Mouse (Mus musculus) liver, embryonic 12.5 days (tissue): Measurements from ENCODE around the gene Fads1. TPM values are rescaled to one million over a fixed set of nuclear protein-coding genes. Genes with fewer than 3 reads are reported as not detected.

Experiments used
- ATAC-seq: fragments of 200-750 bp; cut with Nextera tagmentation; 2 replicates; pipeline ENCODE4 v1.8.0; 2017; ENCODE audit warnings: moderate number of reproducible peaks, mild to moderate bottlenecking, moderate library complexity
- H3K27ac ChIP-seq: fragments of 300-500 bp; sonication (generic); 2 replicates; pipeline ENCODE4 v1.5.1; 2016; ENCODE audit warnings: mild to moderate bottlenecking
- H3K27me3 ChIP-seq: fragments of 300-500 bp; sonication (generic); replicated peaks from 2 replicates; pipeline ENCODE4 v1.6.1; 2016; ENCODE audit warnings: mild to moderate bottlenecking, moderate library complexity
- H3K36me3 ChIP-seq: fragments of 300-500 bp; sonication (generic); 2 replicates; pipeline ENCODE4 v1.6.1; 2016; ENCODE audit warnings: mild to moderate bottlenecking, moderate library complexity
- H3K4me1 ChIP-seq: fragments of 300-500 bp; sonication (generic); 2 replicates; pipeline ENCODE4 v1.6.1; 2016
- H3K4me2 ChIP-seq: fragments of 300-500 bp; sonication (generic); 2 replicates; pipeline ENCODE4 v1.6.1; 2016; ENCODE audit warnings: mild to moderate bottlenecking, moderate library complexity
- H3K4me3 ChIP-seq: fragments of 300-500 bp; sonication (generic); 2 replicates; pipeline ENCODE4 v1.5.1; 2016; ENCODE audit warnings: mild to moderate bottlenecking, moderate library complexity
- H3K9ac ChIP-seq: fragments of 300-500 bp; sonication (generic); 2 replicates; pipeline ENCODE4 v1.6.1; 2016; ENCODE audit warnings: mild to moderate bottlenecking, moderate library complexity
- H3K9me3 ChIP-seq: fragments of 300-500 bp; sonication (generic); replicated peaks from 2 replicates; pipeline ENCODE4 v1.6.1; 2016; ENCODE audit warnings: mild to moderate bottlenecking, moderate library complexity
- WGBS: fragments of 180-500 bp; shearing (Covaris S2); methylation state at CpG from one replicate; pipeline ENCODE4 v1.1.7; 2016; ENCODE audit not compliant: insufficient replicate concordance; 5-methylcytosine and 5-hydroxymethylcytosine counted together
- polyA plus RNA-seq: library from polyadenylated mRNA; unstranded; fragments of >200 nt; fragmentation: Nextera tagmentation; extraction: Ambion mirVana; gene quantifications from 2 replicates; pipeline ENCODE4 v1.2.1, GENCODE M21; 2016

The Fads1 gene
- polyA plus RNA-seq, 1 experiment from 2014 or later, result 86.4 TPM

GRCm38 (mm10) chr19:10181225-10181624 is 1.5 kb upstream of the Fads1 start:
- Histone ChIP-seq H3K4me1 (peaks cover 47% of the 10 kb centered on the region), H3K4me3 (no peak overlapping the region), H3K27me3 (no peaks in the 10 kb centered on the region), H3K36me3 (peaks cover 17% of the 10 kb centered on the region), H3K4me2 (no peak overlapping the region), H3K9me3 (no peaks in the 10 kb centered on the region), H3K9ac (no peak overlapping the region), H3K27ac (peak overlapping the region; percentile 20; the same call in 1 of the 2 replicates)
- ATAC-seq, result no peak
- WGBS, result 84% methylated on average over 7 of the region's 7 CpGs

GRCm38 (mm10) chr19:10182142-10182541 is 546 bp upstream of the Fads1 start:
- H3K27me3 ChIP-seq, result no peaks in the 10 kb centered on the region
- peak overlapping the region; percentile 90 for H3K4me3 ChIP-seq
- H3K9ac ChIP-seq, result peak overlapping the region; percentile 95
- H3K4me1 ChIP-seq, result peaks cover 49% of the 10 kb centered on the region
- peak overlapping the region; percentile 77 for H3K4me2 ChIP-seq
- peaks cover 26% of the 10 kb centered on the region for H3K36me3 ChIP-seq
- peak overlapping the region; percentile 90 for H3K27ac ChIP-seq
- ATAC-seq, result no peak
- 29% methylated on average over 7 of the region's 7 CpGs for WGBS
- H3K9me3 ChIP-seq, result no peaks in the 10 kb centered on the region

GRCm38 (mm10) chr19:10183299-10183983 is 753 bp downstream of the Fads1 start:
- H3K4me1 ChIP-seq, result peaks cover 48% of the 10 kb centered on the region
- 3% methylated on average over 35 of the region's 35 CpGs for WGBS

GRCm38 (mm10) chr19:10184096-10184495 is 1.4 kb downstream of the Fads1 start:
- WGBS, result 51% methylated on average over 12 of the region's 12 CpGs
- peak overlapping the region; percentile 77 for H3K4me2 ChIP-seq
- peak; percentile 7; the same call in 1 of the 2 replicates for ATAC-seq

More at GRCm38 (mm10) chr19:10183299-10183983, 753 bp downstream of the Fads1 start:
- peak overlapping the region; percentile 77 for H3K4me2 ChIP-seq
- H3K27me3 ChIP-seq, result no peaks in the 10 kb centered on the region
- H3K9me3 ChIP-seq, result no peaks in the 10 kb centered on the region
- H3K36me3 ChIP-seq, result peaks cover 39% of the 10 kb centered on the region
- peak overlapping the region; percentile 95 for H3K9ac ChIP-seq
- H3K4me3 ChIP-seq, result peak overlapping the region; percentile 90
- peak; percentile 66 for ATAC-seq
- peak overlapping the region; percentile 90 for H3K27ac ChIP-seq

GRCm38 (mm10) chr19:10185876-10186275 is 3.2 kb downstream of the Fads1 start:
- no peak for ATAC-seq
- no peak overlapping the region for H3K4me2 ChIP-seq
- H3K27me3 ChIP-seq, result no peaks in the 10 kb centered on the region
- 90% methylated on average over 3 of the region's 3 CpGs for WGBS
- peaks cover 59% of the 10 kb centered on the region for H3K4me1 ChIP-seq
- H3K36me3 ChIP-seq, result peaks cover 64% of the 10 kb centered on the region
- H3K27ac ChIP-seq, result no peak overlapping the region
- no peak overlapping the region for H3K9ac ChIP-seq
- no peaks in the 10 kb centered on the region for H3K9me3 ChIP-seq
- no peak overlapping the region for H3K4me3 ChIP-seq

More at GRCm38 (mm10) chr19:10184096-10184495, 1.4 kb downstream of the Fads1 start:
- Histone ChIP-seq H3K36me3 (peaks cover 46% of the 10 kb centered on the region), H3K27me3 (no peaks in the 10 kb centered on the region), H3K4me1 (peaks cover 48% of the 10 kb centered on the region), H3K9me3 (no peaks in the 10 kb centered on the region), H3K4me3 (peak overlapping the region; percentile 90), H3K27ac (peak overlapping the region; percentile 90), H3K9ac (peak overlapping the region; percentile 95)

- 89% methylated on average over 8 of the region's 8 CpGs for WGBS
- Histone ChIP-seq H3K27me3 (no peaks in the 10 kb centered on the region), H3K36me3 (peaks cover 71% of the 10 kb centered on the region), H3K4me3 (no peak overlapping the region), H3K4me1 (peaks cover 60% of the 10 kb centered on the region), H3K27ac (no peak overlapping the region; the same call in 1 of the 2 replicates), H3K4me2 (no peak overlapping the region), H3K9me3 (no peaks in the 10 kb centered on the region), H3K9ac (no peak overlapping the region)
- ATAC-seq, result no peak
Measured at GRCm38 (mm10) chr19:10186569-10186968, 3.9 kb downstream of the Fads1 start.

- no peak for ATAC-seq
- Histone ChIP-seq H3K4me3 (no peak overlapping the region), H3K9ac (no peak overlapping the region), H3K27ac (peak overlapping the region; percentile 5; the same call in 1 of the 2 replicates), H3K4me1 (peaks cover 51% of the 10 kb centered on the region), H3K4me2 (no peak overlapping the region), H3K9me3 (no peaks in the 10 kb centered on the region), H3K27me3 (no peaks in the 10 kb centered on the region), H3K36me3 (peaks cover 88% of the 10 kb centered on the region)
- WGBS, result 86% methylated on average over 10 of the region's 10 CpGs
Measured at GRCm38 (mm10) chr19:10188281-10188811, 5.7 kb downstream of the Fads1 start.

- peaks cover 95% of the 10 kb centered on the region for H3K36me3 ChIP-seq
- H3K9me3 ChIP-seq, result no peaks in the 10 kb centered on the region
- no peak overlapping the region for H3K9ac ChIP-seq
- H3K27me3 ChIP-seq, result no peaks in the 10 kb centered on the region
- 91% methylated on average over 6 of the region's 6 CpGs for WGBS
- no peak overlapping the region for H3K4me2 ChIP-seq
- H3K4me3 ChIP-seq, result no peak overlapping the region
- 0 out of 2 replicates have a peak overlapping the region, but pooled peaks have one; percentile 5 for H3K27ac ChIP-seq
- H3K4me1 ChIP-seq, result peaks cover 47% of the 10 kb centered on the region
- no peak for ATAC-seq
Measured at GRCm38 (mm10) chr19:10189022-10189421, 6.3 kb downstream of the Fads1 start.

- no peak overlapping the region for H3K4me2 ChIP-seq
- no peaks in the 10 kb centered on the region for H3K27me3 ChIP-seq
- 85% methylated on average over 8 of the region's 8 CpGs for WGBS
- H3K27ac ChIP-seq, result peak overlapping the region; percentile 37; the same call in 1 of the 2 replicates
- no peak for ATAC-seq
- no peak overlapping the region for H3K4me3 ChIP-seq
- H3K4me1 ChIP-seq, result peaks cover 38% of the 10 kb centered on the region
- H3K9me3 ChIP-seq, result no peaks in the 10 kb centered on the region
- peaks cover 100% of the 10 kb centered on the region for H3K36me3 ChIP-seq
- no peak overlapping the region for H3K9ac ChIP-seq
Measured at GRCm38 (mm10) chr19:10189940-10190339, 7.3 kb downstream of the Fads1 start.

GRCm38 (mm10) chr19:10190796-10191195 is 8.1 kb downstream of the Fads1 start:
- no peaks in the 10 kb centered on the region for H3K9me3 ChIP-seq
- peaks cover 100% of the 10 kb centered on the region for H3K36me3 ChIP-seq
- 30% methylated on average over 2 of the region's 2 CpGs for WGBS
- H3K9ac ChIP-seq, result no peak overlapping the region
- H3K4me3 ChIP-seq, result no peak overlapping the region
- ATAC-seq, result no peak
- 0 out of 2 replicates have a peak overlapping the region, but pooled peaks have one; percentile 11 for H3K4me2 ChIP-seq
- peaks cover 31% of the 10 kb centered on the region for H3K4me1 ChIP-seq
- H3K27ac ChIP-seq, result peak overlapping the region; percentile 5
- no peaks in the 10 kb centered on the region for H3K27me3 ChIP-seq

- Histone ChIP-seq H3K9me3 (no peaks in the 10 kb centered on the region), H3K4me2 (0 out of 2 replicates have a peak overlapping the region, but pooled peaks have one; percentile 11), H3K4me1 (peaks cover 25% of the 10 kb centered on the region), H3K27me3 (no peaks in the 10 kb centered on the region), H3K27ac (peak overlapping the region; percentile 5), H3K4me3 (no peak overlapping the region), H3K9ac (no peak overlapping the region), H3K36me3 (peaks cover 100% of the 10 kb centered on the region)
- ATAC-seq, result peak; percentile 36; the same call in 1 of the 2 replicates
- WGBS, result 42% methylated on average over 7 of the region's 7 CpGs
Measured at GRCm38 (mm10) chr19:10191326-10191725, 8.6 kb downstream of the Fads1 start.

GRCm38 (mm10) chr19:10194337-10194736 is 11.6 kb downstream of the Fads1 start:
- Histone ChIP-seq H3K27ac (no peak overlapping the region), H3K9me3 (no peaks in the 10 kb centered on the region), H3K4me1 (peaks cover 29% of the 10 kb centered on the region), H3K9ac (no peak overlapping the region), H3K27me3 (no peaks in the 10 kb centered on the region), H3K4me3 (no peak overlapping the region), H3K4me2 (no peak overlapping the region), H3K36me3 (peaks cover 100% of the 10 kb centered on the region)
- ATAC-seq, result no peak
- WGBS, result 88% methylated on average over 11 of the region's 11 CpGs
